9 mouse cellular contexts compared by ENCODE assay signal in genomic region chr1:59409585-59410160, GRCm38 (mm10).
A peak's percentile ranks its signal among the peaks of the same experiment; 100 is the strongest.
DNase-seq lines count a peak whose midpoint lies in the region; ATAC-seq and TF ChIP-seq lines count a peak whose summit lies in the region.
"Had no signal": no experiment of that assay in that cellular context is flagged by ENCODE, and none has a peak within 500 bp of the region (broad histone marks: within the 10 kb centered on the region; RNA-seq: fewer than 3 reads in every experiment).

No protein-coding gene starts in this region.

- DNase-seq in heart, postnatal 36 days: no peak
- peak; percentile 21 for DNase-seq in urinary bladder, postnatal 14 days (ENCODE audit: low spot score)
- no peak for DNase-seq in urinary bladder, adult 18-20 months (ENCODE audit: low spot score in 2 of 2)
- no peak for DNase-seq in c-Kit-positive CD71-positive TER-119-positive erythroid progenitor cells, embryonic 14.5 days (ENCODE audit: low spot score)
- no peak for DNase-seq in left cerebral cortex, adult 8-10 months (ENCODE audit: low spot score in 2 of 2)

- TF ChIP-seq CTCF in intestine, postnatal 0 days (IDR thresholded peaks at IDR 0.05; ENCODE audit: low read depth): no peak

- peaks cover 32% of the 10 kb centered on the region for H3K27me3 ChIP-seq in heart, embryonic 12.5 days (replicated peaks)
- H3K27me3 ChIP-seq in intestine, postnatal 0 days (replicated peaks; ENCODE audit: control insufficient read depth, insufficient read depth, low read length): no peaks in the 10 kb centered on the region
- H3K27me3 ChIP-seq: hindbrain, embryonic 15.5 days had no signal

- intact Hi-C loops in heart, postnatal 36 days (cut with DNase I): no loop called here

- H3K4me1 ChIP-seq in heart, embryonic 12.5 days (replicated peaks): peaks cover 15% of the 10 kb centered on the region
- 0 out of 2 replicates have a peak, but pooled peaks cover 4% of the 10 kb centered on the region for H3K4me1 ChIP-seq in intestine, postnatal 0 days (replicated peaks; ENCODE audit: control insufficient read depth, insufficient read depth, low read length)

- H3K27ac ChIP-seq in heart, embryonic 12.5 days (ENCODE audit: poor library complexity, severe bottlenecking): no peak overlapping the region
- no peak overlapping the region for H3K27ac ChIP-seq in intestine, postnatal 0 days (ENCODE audit: low read depth, low read length)
- H3K27ac ChIP-seq: hindbrain, embryonic 15.5 days had no signal

- H3K9me3 ChIP-seq in heart, embryonic 12.5 days (replicated peaks): no peaks in the 10 kb centered on the region
- H3K9me3 ChIP-seq in intestine, postnatal 0 days (ENCODE audit: control insufficient read depth): no peaks in the 10 kb centered on the region
- H3K9me3 ChIP-seq: hindbrain, embryonic 15.5 days had no signal

- 6% methylated on average over 8 of the region's 8 CpGs for WGBS in heart, embryonic 12.5 days
- WGBS in intestine, postnatal 0 days: 15% methylated on average over 8 of the region's 8 CpGs

- no peaks in the 10 kb centered on the region for H3K36me3 ChIP-seq in heart, embryonic 12.5 days
- H3K36me3 ChIP-seq in intestine, postnatal 0 days (ENCODE audit: control insufficient read depth, insufficient read depth): no peaks in the 10 kb centered on the region
- H3K36me3 ChIP-seq: hindbrain, embryonic 15.5 days had no signal

- H3K4me2 ChIP-seq in heart, embryonic 12.5 days: peak overlapping the region; percentile 20
- H3K4me2 ChIP-seq in intestine, postnatal 0 days (replicated peaks; ENCODE audit: low read depth): no peak overlapping the region
- H3K4me2 ChIP-seq: hindbrain, embryonic 15.5 days had no signal

- ATAC-seq in heart, embryonic 12.5 days (ENCODE audit: insufficient number of reproducible peaks, low FRiP score): no peak
- 0 out of 2 replicates have a peak, but pooled peaks have one; percentile 10 for ATAC-seq in intestine, postnatal 0 days
- no peak for ATAC-seq in erythroid progenitor cell, adult 5-6 weeks (replicated peaks; ENCODE audit: low FRiP score, poor library complexity, severe bottlenecking)

- no peak overlapping the region for H3K4me3 ChIP-seq in heart, embryonic 12.5 days
- no peak overlapping the region for H3K4me3 ChIP-seq in intestine, postnatal 0 days (ENCODE audit: low read depth, low read length)
- H3K4me3 ChIP-seq: hindbrain, embryonic 15.5 days had no signal

- H3K9ac ChIP-seq in heart, embryonic 12.5 days: no peak overlapping the region
- H3K9ac ChIP-seq in intestine, postnatal 0 days (ENCODE audit: low read depth, low read length): no peak overlapping the region
- H3K9ac ChIP-seq: hindbrain, embryonic 15.5 days had no signal
